Mouse (Mus musculus): ENCODE data around the gene Slc13a4.

DNA sequence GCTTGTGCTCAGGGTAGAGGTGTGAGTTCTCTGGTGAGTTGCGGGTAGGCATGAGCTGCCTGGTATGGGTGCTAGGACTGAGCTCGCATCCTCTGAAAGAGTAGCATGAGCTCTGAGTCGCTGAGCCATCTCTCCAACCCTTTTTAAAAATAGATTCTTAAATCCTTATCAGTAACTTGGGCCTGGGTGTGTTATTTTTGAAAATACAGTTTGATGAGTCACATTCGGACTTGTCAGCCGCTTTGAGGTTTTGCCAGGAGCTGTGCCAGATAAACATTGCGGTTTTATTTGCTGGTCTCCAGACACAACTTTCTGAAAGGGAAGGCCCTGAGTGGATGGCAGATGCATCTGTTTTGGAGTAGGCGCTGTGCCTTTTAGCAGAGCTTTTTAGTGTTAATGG lies 51.2 kb downstream of the Slc13a4 start:
- TF ChIP-seq CTCF (IDR thresholded peaks at IDR 0.05; ENCODE audit: low read depth) (no peak), EP300 (optimal IDR thresholded peaks at IDR 0.05) (no peak)

Data from stomach, postnatal 0 days (tissue).